Mouse (Mus musculus): ENCODE measurements around the gene Snd1.

GRCm38 (mm10) chr6:28486471-28486870 lies 11.5 kb downstream of the Snd1 start:
- TF ChIP-seq CTCF (conservative IDR thresholded peaks at IDR 0.05 in 1 of 2, IDR thresholded peaks at IDR 0.05 in 1 of 2; ENCODE audit: low read depth in 2 of 2, low read length in 2 of 2) (no peak), POLR2A (IDR thresholded peaks at IDR 0.05; ENCODE audit: low read depth, low read length) (no peak), PAX5 (IDR thresholded peaks at IDR 0.05; ENCODE audit: low read length) (no peak), GABPA (IDR thresholded peaks at IDR 0.05; ENCODE audit: insufficient replicate concordance, low read depth, low read length) (no peak), EP300 (IDR thresholded peaks at IDR 0.05; ENCODE audit: low read length) (no peak), HCFC1 (IDR thresholded peaks at IDR 0.05; ENCODE audit: low read depth, low read length) (no peak), USF1 (IDR thresholded peaks at IDR 0.05; ENCODE audit: low read depth, low read length) (no peak)
